In genomic region chr9:45838434-45839138, GRCm38 (mm10) we compare ENCODE assay signal across 8 mouse cellular contexts. TPM values are rescaled to one million over a fixed set of nuclear protein-coding genes. Genes with fewer than 3 reads are reported as not detected.
A peak's percentile ranks its signal among the peaks of the same experiment; 100 is the strongest.
DNase-seq lines count a peak whose midpoint lies in the region; ATAC-seq and TF ChIP-seq lines count a peak whose summit lies in the region.

TSS of gene Bace1 (plus strand) at chr9:45838580.

- H3K4me2 ChIP-seq in forebrain, embryonic 12.5 days, result peak within 1 kb of the TSS; percentile 97
- H3K4me2 ChIP-seq in heart, embryonic 14.5 days (ENCODE audit: low read length), result peak within 1 kb of the TSS; percentile 85
- H3K4me2 ChIP-seq in liver, embryonic 11.5 days, result peak within 1 kb of the TSS; percentile 88

- peaks cover 32% of the 10 kb centered on the region for H3K79me3 ChIP-seq in C2C12 (ENCODE audit: low read depth)

- peak within 1 kb of the TSS; percentile 83 for H3ac ChIP-seq in C2C12 (ENCODE audit: control insufficient read depth, insufficient read length, low read depth)

- WGBS in forebrain, embryonic 12.5 days, result under 1% methylated on average over 37 of the region's 40 CpGs
- WGBS in heart, embryonic 14.5 days, result under 1% methylated on average over 40 of the region's 40 CpGs
- 2% methylated on average over 39 of the region's 40 CpGs for WGBS in liver, embryonic 11.5 days

- ATAC-seq in cerebellum, adult (ENCODE audit: insufficient number of reproducible peaks, low FRiP score, low TSS enrichment), result peak; percentile 67; the same call in 1 of the 2 replicates
- ATAC-seq in forebrain, embryonic 12.5 days (ENCODE audit: low FRiP score), result peak; percentile 92
- ATAC-seq in heart, embryonic 14.5 days (ENCODE audit: insufficient number of reproducible peaks, insufficient read depth, low FRiP score, low read depth), result peak; percentile 67; the same call in 1 of the 2 replicates
- peak; percentile 71 for ATAC-seq in liver, embryonic 11.5 days (replicated peaks; ENCODE audit: low FRiP score)

- H3K27me3 ChIP-seq in C2C12 (ENCODE audit: control insufficient read depth, insufficient read depth, insufficient read length), result no peaks in the 10 kb centered on the region
- no peaks in the 10 kb centered on the region for H3K27me3 ChIP-seq in forebrain, embryonic 12.5 days
- H3K27me3 ChIP-seq in heart, embryonic 14.5 days (ENCODE audit: control insufficient read depth, insufficient read depth, low read length), result no peaks in the 10 kb centered on the region
- 0 out of 2 replicates have a peak, but pooled peaks cover 6% of the 10 kb centered on the region for H3K27me3 ChIP-seq in liver, embryonic 11.5 days (replicated peaks; ENCODE audit: control insufficient read depth, insufficient read depth, low read length)

- no peak for TF ChIP-seq CTCF in C2C12 (IDR thresholded peaks at IDR 0.05; ENCODE audit: control insufficient read depth, insufficient read depth, insufficient read length)

- H3K27ac ChIP-seq in forebrain, embryonic 12.5 days, result peak within 1 kb of the TSS; percentile 5; the same call in 1 of the 2 replicates
- peak within 1 kb of the TSS in 1 of 2 experiments; percentile 66; a peak in 2 of 4 replicates for H3K27ac ChIP-seq in heart, embryonic 14.5 days (replicated peaks in 1 of 2; ENCODE audit: control insufficient read depth in 1 of 2, insufficient read depth in 1 of 2, low read depth in 2 of 2, low read length in 2 of 2)
- peak within 1 kb of the TSS; percentile 52 for H3K27ac ChIP-seq in liver, embryonic 11.5 days (ENCODE audit: low read depth, low read length)

- H3K4me1 ChIP-seq in forebrain, embryonic 12.5 days, result peaks cover 38% of the 10 kb centered on the region
- peaks cover 14 to 21% of the 10 kb centered on the region in 2 experiments for H3K4me1 ChIP-seq in heart, embryonic 14.5 days (ENCODE audit: control insufficient read depth in 2 of 2, insufficient read depth in 2 of 2, low read length in 2 of 2)
- H3K4me1 ChIP-seq in liver, embryonic 11.5 days (replicated peaks; ENCODE audit: control insufficient read depth, insufficient read depth, low read length), result peaks cover 17% of the 10 kb centered on the region

- peak within 1 kb of the TSS; percentile 61 for H3K4me3 ChIP-seq in C2C12 (ENCODE audit: insufficient read depth, poor library complexity, severe bottlenecking)
- peak within 1 kb of the TSS; percentile 67 for H3K4me3 ChIP-seq in forebrain, embryonic 12.5 days (replicated peaks)
- H3K4me3 ChIP-seq in heart, embryonic 14.5 days (ENCODE audit: control insufficient read depth in 1 of 2, insufficient read depth in 1 of 2, low read depth in 1 of 2, low read length in 2 of 2), result peak within 1 kb of the TSS; percentile 88 to 89
- H3K4me3 ChIP-seq in liver, embryonic 11.5 days (ENCODE audit: low read depth, low read length), result peak within 1 kb of the TSS; percentile 71

- peaks cover 51% of the 10 kb centered on the region for H3K79me2 ChIP-seq in C2C12 (ENCODE audit: control insufficient read depth, insufficient read depth)

- peak; percentile 89 to 91 for DNase-seq in kidney, postnatal 25 days
- peak; percentile 56 for DNase-seq in liver, embryonic 11.5 days (ENCODE audit: low spot score)
- DNase-seq in neural tube, embryonic 10.5 days (ENCODE audit: extremely low spot score, low spot score), result peak; percentile 71
- peak; percentile 26 for DNase-seq in thymus, postnatal 14 days

- peak within 1 kb of the TSS; percentile 89 for H3K9ac ChIP-seq in forebrain, embryonic 12.5 days
- peak within 1 kb of the TSS; percentile 87 for H3K9ac ChIP-seq in heart, embryonic 14.5 days (ENCODE audit: low read length)
- peak within 1 kb of the TSS; percentile 71 for H3K9ac ChIP-seq in liver, embryonic 11.5 days (ENCODE audit: low read depth, low read length)

- H3K36me3 ChIP-seq in C2C12 (ENCODE audit: control insufficient read depth, insufficient read depth), result no peaks in the 10 kb centered on the region
- H3K36me3 ChIP-seq in forebrain, embryonic 12.5 days (replicated peaks), result no peaks in the 10 kb centered on the region
- H3K36me3 ChIP-seq in heart, embryonic 14.5 days (ENCODE audit: control insufficient read depth, insufficient read depth, low read length), result 0 out of 2 replicates have a peak, but pooled peaks cover 2% of the 10 kb centered on the region
- no peaks in the 10 kb centered on the region for H3K36me3 ChIP-seq in liver, embryonic 11.5 days (ENCODE audit: control insufficient read depth, insufficient read depth, low read length)

- no peaks in the 10 kb centered on the region for H3K9me3 ChIP-seq in forebrain, embryonic 12.5 days
- H3K9me3 ChIP-seq in heart, embryonic 14.5 days (ENCODE audit: control insufficient read depth, low read length), result no peaks in the 10 kb centered on the region
- no peaks in the 10 kb centered on the region for H3K9me3 ChIP-seq in liver, embryonic 11.5 days (ENCODE audit: control insufficient read depth, low read length)

TF ChIP-seq in C2C12, 6 proteins besides CTCF, POLR2A, EP300 and RAD21:
- TF ChIP-seq CEBPB (IDR thresholded peaks at IDR 0.05; ENCODE audit: low read depth) (no peak), MYOG (IDR thresholded peaks at IDR 0.05; ENCODE audit: control insufficient read depth, extremely low read depth, insufficient read length) (no peak)

RNA-seq across cellular contexts. Expression of gene Bace1, which starts in this region (rescaled TPM):
- polyA plus RNA-seq in C2C12 (2012; fragmentation: generic; extraction: Trizol), result 9.9 TPM
- 35.4 and 36.5 TPM in 2 replicates for polyA plus RNA-seq in forebrain, embryonic 12.5 days (2016; fragmentation: Nextera tagmentation; extraction: Ambion mirVana)
- polyA plus RNA-seq in heart, embryonic 14.5 days (2014; fragmentation: Nextera tagmentation; extraction: Ambion mirVana), result 21.8 and 22.9 TPM in 2 replicates
- polyA plus RNA-seq in liver, embryonic 11.5 days (2014; fragmentation: Nextera tagmentation; extraction: Ambion mirVana), result 12.9 and 14.6 TPM in 2 replicates

Comparison
In these comparisons a context has a peak if more than half of its experiments do, and no peak if none do; other contexts are left out.
1. DNase-seq: peak in every context shown above with its lines; median percentile 90 in kidney, postnatal 25 days; 71 in neural tube, embryonic 10.5 days; 56 in liver, embryonic 11.5 days; 26 in thymus, postnatal 14 days.